Mouse (Mus musculus) C2C12 (cell line): Measurements from ENCODE around the gene Thap7. TPM values are rescaled to one million over a fixed set of nuclear protein-coding genes. Genes with fewer than 3 reads are reported as not detected.
"Not testable (repeated sequence)": the region's sequence is repeated elsewhere in the genome, so short reads cannot be mapped to it uniquely, and the experiment has no call there.

ENCODE experiments used
- H3K27me3 ChIP-seq: one replicate; pipeline ENCODE4 v1.6.1; 2011; ENCODE audit not compliant: control insufficient read depth, insufficient read depth, insufficient read length
- H3K36me3 ChIP-seq: one replicate; pipeline ENCODE4 v1.6.1; 2011; ENCODE audit not compliant: control insufficient read depth, insufficient read depth
- H3K4me3 ChIP-seq: one replicate; pipeline ENCODE4 v1.5.1; 2011; ENCODE audit warnings: mild to moderate bottlenecking, control low read depth; ENCODE audit not compliant: poor library complexity, insufficient read depth, severe bottlenecking
- H3K79me2 ChIP-seq: one replicate; pipeline ENCODE4 v1.6.1; 2011; ENCODE audit not compliant: control insufficient read depth, insufficient read depth
- H3K79me3 ChIP-seq: one replicate; pipeline ENCODE4 v1.6.1; 2011; ENCODE audit warnings: low read depth, control low read depth
- H3ac ChIP-seq: one replicate; pipeline ENCODE3; 2011; ENCODE audit warnings: low read depth; ENCODE audit not compliant: control insufficient read depth, insufficient read length
- CEBPB ChIP-seq: IDR thresholded peaks from one replicate; pipeline ENCODE4 v1.6.1; 2011; ENCODE audit warnings: low read depth, mild to moderate bottlenecking, control low read depth, moderate library complexity
- CTCF ChIP-seq: IDR thresholded peaks from one replicate; pipeline ENCODE4 v1.5.1; 2011; ENCODE audit not compliant: control insufficient read depth, insufficient read depth, insufficient read length
- FOSL1 ChIP-seq: IDR thresholded peaks from one replicate; pipeline ENCODE4 v1.8.0; 2011; ENCODE audit warnings: mild to moderate bottlenecking, low read length; ENCODE audit not compliant: poor library complexity, insufficient read depth, severe bottlenecking
- MAX ChIP-seq: IDR thresholded peaks from one replicate; pipeline ENCODE4 v1.6.1; 2011; ENCODE audit warnings: mild to moderate bottlenecking, control low read depth
- MYOD1 ChIP-seq: IDR thresholded peaks from one replicate; pipeline ENCODE4 v1.6.1; 2011; ENCODE audit warnings: low read depth; ENCODE audit not compliant: control insufficient read depth, insufficient read length
- MYOG ChIP-seq: IDR thresholded peaks from one replicate; pipeline ENCODE4 v1.6.1; 2011; ENCODE audit not compliant: control insufficient read depth, insufficient read length; ENCODE audit errors: extremely low read depth
- USF1 ChIP-seq: IDR thresholded peaks from one replicate; pipeline ENCODE4 v1.6.1; 2011; ENCODE audit warnings: low read depth, mild to moderate bottlenecking, control low read depth, moderate library complexity
- polyA plus RNA-seq: library from polyadenylated mRNA; unstranded; fragments of >200 nt; fragmentation: generic; extraction: Trizol; gene quantifications from one replicate; pipeline ENCODE4 v1.2.1, GENCODE M21; 2012; ENCODE audit warnings: missing spikeins

Gene Thap7
- polyA plus RNA-seq, 1 experiment = 55.7 TPM

GRCm38 (mm10) chr16:17557947-17558480, 27.1 kb upstream of the Thap7 start:
- H3K79me2 ChIP-seq = no peaks in the 10 kb centered on the region
- no peaks in the 10 kb centered on the region for H3K36me3 ChIP-seq
- H3K4me3 ChIP-seq = no peak overlapping the region
- no peaks in the 10 kb centered on the region for H3K27me3 ChIP-seq
- H3ac ChIP-seq = no peak overlapping the region
- no peaks in the 10 kb centered on the region for H3K79me3 ChIP-seq
- peak; percentile 91 for TF ChIP-seq CTCF
- TF ChIP-seq FOSL1 = no peak
- TF ChIP-seq MYOD1 = no peak
- TF ChIP-seq CEBPB = no peak
- no peak for TF ChIP-seq MAX

- Histone ChIP-seq H3K36me3 (no peaks in the 10 kb centered on the region), H3K79me3 (no peaks in the 10 kb centered on the region), H3ac (no peak overlapping the region), H3K4me3 (no peak overlapping the region), H3K27me3 (no peaks in the 10 kb centered on the region), H3K79me2 (no peaks in the 10 kb centered on the region)
- TF ChIP-seq FOSL1 (no peak), USF1 (no peak), MYOD1 (no peak), CTCF (no peak), CEBPB (no peak), MYOG (no peak), MAX (no peak)
These were observed 26.0 kb upstream of the Thap7 start for GRCm38 (mm10) chr16:17556907-17557306.

- no peaks in the 10 kb centered on the region for H3K36me3 ChIP-seq
- no peaks in the 10 kb centered on the region for H3K27me3 ChIP-seq
- no peak overlapping the region for H3K4me3 ChIP-seq
- TF ChIP-seq MYOG (no peak), USF1 (peak; percentile 42), MYOD1 (no peak), FOSL1 (no peak), CEBPB (no peak), MAX (no peak), CTCF (no peak)
- H3K79me2 ChIP-seq = no peaks in the 10 kb centered on the region
- no peak overlapping the region for H3ac ChIP-seq
- H3K79me3 ChIP-seq = no peaks in the 10 kb centered on the region
These were observed 25.2 kb upstream of the Thap7 start for GRCm38 (mm10) chr16:17556180-17556579.

- not testable (repeated sequence) for H3ac ChIP-seq, H3K27me3 ChIP-seq, H3K36me3 ChIP-seq, H3K4me3 ChIP-seq, H3K79me3 ChIP-seq, H3K79me2 ChIP-seq
These were observed 23.8 kb upstream of the Thap7 start for GRCm38 (mm10) chr16:17554702-17555101.

GRCm38 (mm10) chr16:17553910-17554685, 23.2 kb upstream of the Thap7 start:
- TF ChIP-seq CTCF (no peak), USF1 (peak; percentile 10)
- H3K4me3 ChIP-seq = no peak overlapping the region

GRCm38 (mm10) chr16:17552837-17553236, 21.9 kb upstream of the Thap7 start:
- no peak overlapping the region for H3K4me3 ChIP-seq

More at GRCm38 (mm10) chr16:17553910-17554685, 23.2 kb upstream of the Thap7 start:
- H3K36me3 ChIP-seq = no peaks in the 10 kb centered on the region
- no peaks in the 10 kb centered on the region for H3K79me3 ChIP-seq
- H3ac ChIP-seq = no peak overlapping the region
- H3K27me3 ChIP-seq = no peaks in the 10 kb centered on the region
- H3K79me2 ChIP-seq = no peaks in the 10 kb centered on the region

More at GRCm38 (mm10) chr16:17552837-17553236, 21.9 kb upstream of the Thap7 start:
- H3K79me3 ChIP-seq = no peaks in the 10 kb centered on the region
- H3ac ChIP-seq = no peak overlapping the region
- no peaks in the 10 kb centered on the region for H3K36me3 ChIP-seq
- no peaks in the 10 kb centered on the region for H3K79me2 ChIP-seq
- H3K27me3 ChIP-seq = no peaks in the 10 kb centered on the region
- TF ChIP-seq USF1 = no peak
- TF ChIP-seq CEBPB = no peak
- no peak for TF ChIP-seq MAX
- TF ChIP-seq CTCF = no peak
- no peak for TF ChIP-seq FOSL1
